9 mouse cellular contexts compared by ENCODE assay signal in genomic region chr8:88520381-88520780, GRCm38 (mm10). TPM values are rescaled to one million over a fixed set of nuclear protein-coding genes. Genes with fewer than 3 reads are reported as not detected.
DNase-seq lines count a peak whose midpoint lies in the region; ATAC-seq lines count a peak whose summit lies in the region.
"Had no signal": no experiment of that assay in that cellular context is flagged by ENCODE, and none has a peak within 500 bp of the region (broad histone marks: within the 10 kb centered on the region; RNA-seq: fewer than 3 reads in every experiment).

No protein-coding gene starts in this region.

- H3K4me1 ChIP-seq in intestine, embryonic 14.5 days (replicated peaks; ENCODE audit: control insufficient read depth, insufficient read depth, low read length), result peaks cover 28% of the 10 kb centered on the region

- WGBS in intestine, embryonic 14.5 days, result 14% methylated on average over 13 of the region's 13 CpGs

- peak overlapping the region; percentile 94 for H3K4me2 ChIP-seq in intestine, embryonic 14.5 days (ENCODE audit: low read length)

- intact Hi-C loops in gastrocnemius, postnatal 36 days (cut with DNase I), result loop anchor here (5.0 kb wide), 1 partner anchor 102 kb away; no protein-coding TSS in a partner anchor

- DNase-seq in gastrocnemius, postnatal 10 days, result peak; percentile 40
- no peak for DNase-seq in gastrocnemius, postnatal 36 days
- DNase-seq in urinary bladder, postnatal 14 days (ENCODE audit: low spot score), result peak; percentile 28
- no peak for DNase-seq in urinary bladder, postnatal 36 days (ENCODE audit: low spot score in 2 of 2)
- DNase-seq in intestine, embryonic 14.5 days (ENCODE audit: low spot score), result no peak
- peak; percentile 6 for DNase-seq in naive thymus-derived CD4-positive, alpha-beta T cell, adult 2 months (ENCODE audit: low read depth)
- DNase-seq in spleen, postnatal 14 days (ENCODE audit: low spot score in 2 of 2), result no peak
- no peak for DNase-seq in right cerebral cortex, adult 2 months (ENCODE audit: low spot score in 2 of 2)

- H3K27ac ChIP-seq in intestine, embryonic 14.5 days (ENCODE audit: low read depth), result no peak overlapping the region

- no peak overlapping the region for H3K9ac ChIP-seq in intestine, embryonic 14.5 days (ENCODE audit: low read length)

- no peak for ATAC-seq in intestine, embryonic 14.5 days (replicated peaks; ENCODE audit: low FRiP score, low TSS enrichment, low read depth)

- no peaks in the 10 kb centered on the region for H3K9me3 ChIP-seq in intestine, embryonic 14.5 days (ENCODE audit: control insufficient read depth, low read length)

- peaks cover 9% of the 10 kb centered on the region; the same call in 1 of the 2 replicates for H3K27me3 ChIP-seq in intestine, embryonic 14.5 days (replicated peaks; ENCODE audit: control insufficient read depth, insufficient read depth, low read length)

- peak overlapping the region; percentile 72 for H3K4me3 ChIP-seq in intestine, embryonic 14.5 days (ENCODE audit: low read depth, low read length)

- no peaks in the 10 kb centered on the region for H3K36me3 ChIP-seq in intestine, embryonic 14.5 days (ENCODE audit: control insufficient read depth, insufficient read depth, low read length)

RNA-seq across cellular contexts. Expression of gene Nkd1, which starts 0.8 kb away (rescaled TPM):
- 1 to 10 TPM; 6.5 to 8.2 TPM for total RNA-seq in gastrocnemius, postnatal 10 days (2021)
- total RNA-seq in gastrocnemius, postnatal 36 days (2021), result 1 to 10 TPM; 1.7 to 1.8 TPM
- 33.6 and 35.8 TPM in 2 replicates for polyA plus RNA-seq in intestine, embryonic 14.5 days (2014; fragmentation: Nextera tagmentation; extraction: Ambion mirVana)
- polyA plus RNA-seq: erythroblast, embryonic 14.5 days had no signal

Comparison
In these comparisons a context has a peak if more than half of its experiments do, and no peak if none do; other contexts are left out.
1. DNase-seq: peak in gastrocnemius, postnatal 10 days (single experiment), urinary bladder, postnatal 14 days (single experiment) and naive thymus-derived CD4-positive, alpha-beta T cell, adult 2 months (single experiment); none in gastrocnemius, postnatal 36 days (0 of 2), urinary bladder, postnatal 36 days (0 of 2), intestine, embryonic 14.5 days (single experiment), spleen, postnatal 14 days (0 of 2) and right cerebral cortex, adult 2 months (0 of 2).